ENCODE assay signal across 12 mouse cellular contexts in genomic region chr5:122136508-122137408, GRCm38 (mm10). TPM values are rescaled to one million over a fixed set of nuclear protein-coding genes. Genes with fewer than 3 reads are reported as not detected.
DNase-seq lines count a peak whose midpoint lies in the region; ATAC-seq and TF ChIP-seq lines count a peak whose summit lies in the region.
"Had no signal": no experiment of that assay in that cellular context is flagged by ENCODE, and none has a peak within 500 bp of the region (broad histone marks: within the 10 kb centered on the region; RNA-seq: fewer than 3 reads in every experiment).

No protein-coding gene starts in this region.

- DNase-seq in kidney, postnatal 4 days: peak; percentile 62 to 64
- DNase-seq in kidney, postnatal 14 days: no peak
- DNase-seq in liver, embryonic 14.5 days (ENCODE audit: low read depth in 3 of 3, low spot score in 3 of 3): no peak
- DNase-seq in layer of hippocampus, adult 18-20 months (ENCODE audit: low spot score in 2 of 2): no peak
- DNase-seq in layer of hippocampus, adult 9-11 months: no peak
- DNase-seq in layer of hippocampus, postnatal 14 days (ENCODE audit: low spot score in 2 of 2): no peak
- DNase-seq: embryo, embryonic 11 days had no signal

- H3K4me3 ChIP-seq in heart, embryonic 11.5 days (ENCODE audit: low read depth, low read length): no peak overlapping the region
- H3K4me3 ChIP-seq in liver, embryonic 14.5 days (ENCODE audit: insufficient read depth in 1 of 2, low read depth in 2 of 2, low read length in 2 of 2): no peak overlapping the region
- H3K4me3 ChIP-seq in stomach, embryonic 16.5 days (replicated peaks; ENCODE audit: low read length): no peak overlapping the region
- H3K4me3 ChIP-seq: layer of hippocampus, adult 2 months; midbrain, embryonic 12.5 days had no signal

- H3K36me3 ChIP-seq in heart, embryonic 11.5 days (ENCODE audit: control insufficient read depth, insufficient read depth, low read length): no peaks in the 10 kb centered on the region
- no peaks in the 10 kb centered on the region for H3K36me3 ChIP-seq in liver, embryonic 14.5 days (replicated peaks; ENCODE audit: control insufficient read depth, insufficient read depth, low read depth)
- H3K36me3 ChIP-seq in stomach, embryonic 16.5 days (ENCODE audit: control insufficient read depth, insufficient read depth, low read length): no peaks in the 10 kb centered on the region
- H3K36me3 ChIP-seq: midbrain, embryonic 12.5 days had no signal

- H3K9ac ChIP-seq in heart, embryonic 11.5 days (ENCODE audit: low read depth, low read length): no peak overlapping the region
- H3K9ac ChIP-seq in liver, embryonic 14.5 days (replicated peaks): no peak overlapping the region
- H3K9ac ChIP-seq in stomach, embryonic 16.5 days (ENCODE audit: low read length): no peak overlapping the region
- H3K9ac ChIP-seq: midbrain, embryonic 12.5 days had no signal

- H3K27ac ChIP-seq in heart, embryonic 11.5 days (ENCODE audit: low read depth, low read length): peak overlapping the region; percentile 35; the same call in 1 of the 2 replicates
- H3K27ac ChIP-seq in liver, embryonic 14.5 days: no peak overlapping the region
- H3K27ac ChIP-seq in stomach, embryonic 16.5 days (ENCODE audit: low read length): 0 out of 2 replicates have a peak overlapping the region, but pooled peaks have one; percentile 30
- H3K27ac ChIP-seq: layer of hippocampus, adult 2 months; midbrain, embryonic 12.5 days had no signal

- H3K27me3 ChIP-seq in heart, embryonic 11.5 days (ENCODE audit: control insufficient read depth, insufficient read depth, low read length): no peaks in the 10 kb centered on the region
- H3K27me3 ChIP-seq in liver, embryonic 14.5 days (ENCODE audit: control insufficient read depth, insufficient read depth, low read length): no peaks in the 10 kb centered on the region
- no peaks in the 10 kb centered on the region for H3K27me3 ChIP-seq in stomach, embryonic 16.5 days (ENCODE audit: control insufficient read depth, insufficient read depth, low read length)

- TF ChIP-seq EP300 in liver, embryonic 14.5 days (IDR thresholded peaks at IDR 0.05; ENCODE audit: low read depth): peak; percentile 51

- WGBS in heart, embryonic 11.5 days (ENCODE audit: insufficient replicate concordance): 28% methylated on average over 14 of the region's 14 CpGs
- WGBS in liver, embryonic 14.5 days (ENCODE audit: insufficient replicate concordance): 31% methylated on average over 14 of the region's 14 CpGs
- 55% methylated on average over 14 of the region's 14 CpGs for WGBS in stomach, embryonic 16.5 days

- ATAC-seq in heart, embryonic 11.5 days (replicated peaks; ENCODE audit: insufficient number of reproducible peaks, low FRiP score, low TSS enrichment): no peak
- peak; percentile 58 for ATAC-seq in liver, embryonic 14.5 days (ENCODE audit: insufficient read depth)
- ATAC-seq in stomach, embryonic 16.5 days (ENCODE audit: insufficient read depth, low FRiP score): peak; percentile 59; the same call in 1 of the 2 replicates

- H3K4me2 ChIP-seq in heart, embryonic 11.5 days: peak overlapping the region; percentile 12
- H3K4me2 ChIP-seq in liver, embryonic 14.5 days (ENCODE audit: low read depth): peak overlapping the region; percentile 38
- H3K4me2 ChIP-seq in stomach, embryonic 16.5 days (ENCODE audit: low read depth, low read length): no peak overlapping the region
- H3K4me2 ChIP-seq: midbrain, embryonic 12.5 days had no signal

- TF ChIP-seq CTCF in liver, embryonic 14.5 days (IDR thresholded peaks at IDR 0.05; ENCODE audit: low read depth): no peak

- H3K4me1 ChIP-seq in heart, embryonic 11.5 days (ENCODE audit: control insufficient read depth, insufficient read depth, low read length): peaks cover 24% of the 10 kb centered on the region
- H3K4me1 ChIP-seq in liver, embryonic 14.5 days (replicated peaks; ENCODE audit: control insufficient read depth in 2 of 2, insufficient read depth in 2 of 2, low read length in 1 of 2): peaks cover 16 to 33% of the 10 kb centered on the region in 2 experiments
- no peaks in the 10 kb centered on the region; the same call in 1 of the 2 replicates for H3K4me1 ChIP-seq in stomach, embryonic 16.5 days (ENCODE audit: control insufficient read depth, insufficient read depth, low read length)

- no peaks in the 10 kb centered on the region for H3K9me3 ChIP-seq in heart, embryonic 11.5 days (replicated peaks; ENCODE audit: control insufficient read depth, low read length)
- H3K9me3 ChIP-seq in liver, embryonic 14.5 days (ENCODE audit: control insufficient read depth, low read length): no peaks in the 10 kb centered on the region
- H3K9me3 ChIP-seq in stomach, embryonic 16.5 days (replicated peaks; ENCODE audit: control insufficient read depth, low read length): no peaks in the 10 kb centered on the region
- H3K9me3 ChIP-seq: midbrain, embryonic 12.5 days had no signal

RNA-seq across cellular contexts. Expression of gene Ccdc63, which starts 3.9 kb away (rescaled TPM):
- polyA plus RNA-seq in heart, embryonic 11.5 days (2014; fragmentation: Nextera tagmentation; extraction: Ambion mirVana): 0.47 and 0.51 TPM in 2 replicates
- polyA plus RNA-seq in liver, embryonic 14.5 days (2012; rRNA removed): 0.01 and 0.13 TPM in 2 replicates
- not detected in 2 replicates for polyA plus RNA-seq in liver, embryonic 14.5 days (2014; fragmentation: Nextera tagmentation; extraction: Ambion mirVana)
- polyA plus RNA-seq in stomach, embryonic 16.5 days (2015; fragmentation: Nextera tagmentation; extraction: Ambion mirVana): not detected in 2 replicates
- total RNA-seq in layer of hippocampus, adult 18-20 months (2021): 1 to 10 TPM in 1 of 2 experiments, under 1 TPM in 1; 0.68 to 1.0 TPM
- total RNA-seq in layer of hippocampus, postnatal 14 days (2021): 1 to 10 TPM in 1 of 2 experiments, under 1 TPM in 1; 0.74 to 2.2 TPM
- total RNA-seq: gastrocnemius, postnatal 36 days had no signal
- polyA plus RNA-seq: midbrain, embryonic 12.5 days had no signal

RNA-seq across cellular contexts. Expression of gene Ppp1cc, which starts 21.3 kb away (rescaled TPM):
- polyA plus RNA-seq in heart, embryonic 11.5 days (2014; fragmentation: Nextera tagmentation; extraction: Ambion mirVana): 216 and 225 TPM in 2 replicates
- 84.5 and 119 TPM in 2 replicates for polyA plus RNA-seq in liver, embryonic 14.5 days (2012; rRNA removed)
- 139 and 165 TPM in 2 replicates for polyA plus RNA-seq in liver, embryonic 14.5 days (2014; fragmentation: Nextera tagmentation; extraction: Ambion mirVana)
- 166 and 171 TPM in 2 replicates for polyA plus RNA-seq in stomach, embryonic 16.5 days (2015; fragmentation: Nextera tagmentation; extraction: Ambion mirVana)
- total RNA-seq in layer of hippocampus, adult 18-20 months (2021): 100 to 1,000 TPM; 189 to 219 TPM
- 100 to 1,000 TPM; 198 to 200 TPM for total RNA-seq in layer of hippocampus, postnatal 14 days (2021)

RNA-seq across cellular contexts. Expression of gene Myl2, which starts 36.0 kb away (rescaled TPM):
- 6,790 and 6,847 TPM in 2 replicates for polyA plus RNA-seq in heart, embryonic 11.5 days (2014; fragmentation: Nextera tagmentation; extraction: Ambion mirVana)
- 0.10 TPM in 1 of 2 replicates, not detected in the other for polyA plus RNA-seq in liver, embryonic 14.5 days (2012; rRNA removed)
- polyA plus RNA-seq in liver, embryonic 14.5 days (2014; fragmentation: Nextera tagmentation; extraction: Ambion mirVana): not detected in 2 replicates
- polyA plus RNA-seq in stomach, embryonic 16.5 days (2015; fragmentation: Nextera tagmentation; extraction: Ambion mirVana): 1.1 and 17.1 TPM in 2 replicates
- 1 to 10 TPM; 1.1 to 2.2 TPM for total RNA-seq in layer of hippocampus, adult 18-20 months (2021)
- 1 to 10 TPM; 1.6 TPM for total RNA-seq in layer of hippocampus, postnatal 14 days (2021)

Comparison
In these comparisons a context has a peak if more than half of its experiments do, and no peak if none do; other contexts are left out.
1. DNase-seq: peak in kidney, postnatal 4 days (2 of 2); none in kidney, postnatal 14 days (single experiment), liver, embryonic 14.5 days (0 of 3), layer of hippocampus, adult 18-20 months (0 of 2), layer of hippocampus, adult 9-11 months (single experiment) and layer of hippocampus, postnatal 14 days (0 of 2).
2. RNA of gene Myl2, which starts 36.0 kb away (polyA plus RNA-seq): 6,790 to 6,847 TPM in heart, embryonic 11.5 days; 1.1 to 17.1 TPM in stomach, embryonic 16.5 days and 0.10 TPM in liver, embryonic 14.5 days; every median in the first group is over 100 times any median in the second.